Mouse (Mus musculus) spleen, adult 2 months (tissue): ENCODE data around the gene Dis3l2.

ENCODE experiments used
- CTCF ChIP-seq: fragments of 200-500 bp; IDR thresholded peaks from 2 replicates; pipeline ENCODE4 v1.5.1; 2011; ENCODE audit warnings: mild to moderate bottlenecking, inconsistent platforms; ENCODE audit not compliant: insufficient read depth, insufficient read length, insufficient replicate concordance; ENCODE audit errors: extremely low read depth
- POLR2A ChIP-seq: fragments of 200-500 bp; IDR thresholded peaks from 2 replicates; pipeline ENCODE4 v1.6.1; 2011; ENCODE audit warnings: low read depth, low read length, inconsistent platforms

DNA sequence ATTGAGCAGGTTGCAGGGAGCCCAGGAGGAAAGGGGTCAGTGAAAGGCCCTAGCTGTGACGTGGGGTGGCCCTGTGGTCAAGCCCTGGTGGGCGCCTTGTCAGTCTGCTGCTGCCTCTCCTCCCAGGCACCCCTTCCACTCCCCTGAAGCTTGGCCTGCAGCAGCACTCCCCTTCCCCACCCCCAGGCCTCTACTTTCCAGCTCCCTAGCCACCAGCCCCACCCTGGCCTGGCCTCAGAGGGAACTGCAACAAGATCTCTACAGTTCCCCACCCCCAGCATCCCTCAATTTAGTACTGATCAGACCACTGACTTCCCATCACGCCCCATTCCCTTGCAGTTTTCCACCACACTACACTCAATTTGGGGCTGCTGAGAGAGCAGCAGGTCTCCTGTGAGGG lies 332.7 kb downstream of the Dis3l2 start:
- TF ChIP-seq CTCF (no peak), POLR2A (no peak)
